Mouse (Mus musculus) heart, embryonic 14.5 days (tissue): ENCODE measurements around the gene Pde2a. TPM values are rescaled to one million over a fixed set of nuclear protein-coding genes. Genes with fewer than 3 reads are reported as not detected.
"Not testable (repeated sequence)": the region's sequence is repeated elsewhere in the genome, so short reads cannot be mapped to it uniquely, and the experiment has no call there.

Source experiments
- ATAC-seq: fragments of 200-750 bp; cut with Nextera tagmentation; 2 replicates; pipeline ENCODE4 v1.8.0; 2017; ENCODE audit warnings: low read depth, moderate TSS enrichment; ENCODE audit not compliant: insufficient number of reproducible peaks, insufficient read depth, low FRiP score
- H3K27ac ChIP-seq, 2 experiments: fragments of 200-500 bp in 1 of 2; fragments of 300-500 bp in 1 of 2; sonication (generic) in 1 of 2; replicated peaks in 1 of 2; 2 replicates each; pipeline ENCODE4 v1.5.1; 2012 to 2014; ENCODE audit warnings: low read depth in 2 of 2, low read length in 2 of 2, control low read depth in 1 of 2, mild to moderate bottlenecking in 1 of 2, mixed read lengths in 1 of 2; ENCODE audit not compliant: control insufficient read depth in 1 of 2, insufficient read depth in 1 of 2
- H3K27me3 ChIP-seq: fragments of 300-500 bp; sonication (generic); 2 replicates; pipeline ENCODE4 v1.6.1; 2014; ENCODE audit warnings: mild to moderate bottlenecking, low read length, control low read depth; ENCODE audit not compliant: control insufficient read depth, insufficient read depth
- H3K36me3 ChIP-seq: fragments of 300-500 bp; sonication (generic); 2 replicates; pipeline ENCODE4 v1.6.1; 2014; ENCODE audit warnings: mild to moderate bottlenecking, control low read depth, low read length, mixed read lengths; ENCODE audit not compliant: control insufficient read depth, insufficient read depth
- H3K4me1 ChIP-seq, 2 experiments: fragments of 200-500 bp in 1 of 2; fragments of 300-500 bp in 1 of 2; sonication (generic) in 1 of 2; 2 replicates each; pipeline ENCODE4 v1.6.1; 2012 to 2014; ENCODE audit warnings: low read length in 2 of 2, control low read depth in 1 of 2, mixed read lengths in 1 of 2; ENCODE audit not compliant: control insufficient read depth in 2 of 2, insufficient read depth in 2 of 2
- H3K4me2 ChIP-seq: fragments of 300-500 bp; sonication (generic); 2 replicates; pipeline ENCODE4 v1.6.1; 2014; ENCODE audit warnings: mild to moderate bottlenecking, low read length
- H3K4me3 ChIP-seq, 2 experiments: fragments of 200-500 bp in 1 of 2; fragments of 300-500 bp in 1 of 2; sonication (generic) in 1 of 2; 2 replicates each; pipeline ENCODE4 v1.5.1; 2012 to 2014; ENCODE audit warnings: low read length in 2 of 2, mild to moderate bottlenecking in 2 of 2, control low read depth in 1 of 2, low read depth in 1 of 2, moderate library complexity in 1 of 2; ENCODE audit not compliant: control insufficient read depth in 1 of 2, insufficient read depth in 1 of 2
- H3K9ac ChIP-seq: fragments of 300-500 bp; sonication (generic); 2 replicates; pipeline ENCODE4 v1.6.1; 2014; ENCODE audit warnings: mild to moderate bottlenecking, low read length
- H3K9me3 ChIP-seq: fragments of 300-500 bp; sonication (generic); 2 replicates; pipeline ENCODE4 v1.6.1; 2016; ENCODE audit warnings: low read length, control low read depth; ENCODE audit not compliant: control insufficient read depth
- whole genome bisulfite sequencing: fragments of 180-500 bp; shearing (Covaris S2); extraction: QIAGEN DNeasy Blood & Tissue Kit; methylation state at CpG from one replicate; pipeline ENCODE4 v1.1.7; 2014; 5-methylcytosine and 5-hydroxymethylcytosine counted together
- microRNA counts: library from miRNA; unstranded; fragments of <30 nt; microRNA quantifications from one replicate; lab custom pipeline; 2016
- microRNA-seq: library from miRNA; unstranded; fragments of <30 nt; microRNA quantifications from one replicate; pipeline ENCODE4, GENCODE M21; 2016
- polyA plus RNA-seq: library from polyadenylated mRNA; unstranded; fragments of >200 nt; fragmentation: Nextera tagmentation; extraction: Ambion mirVana; gene quantifications from 2 replicates; pipeline ENCODE4 v1.2.1, GENCODE M21; 2014

Gene Pde2a
- polyA plus RNA-seq, 1 experiment from 2014 or later = 13.8 TPM

DNA sequence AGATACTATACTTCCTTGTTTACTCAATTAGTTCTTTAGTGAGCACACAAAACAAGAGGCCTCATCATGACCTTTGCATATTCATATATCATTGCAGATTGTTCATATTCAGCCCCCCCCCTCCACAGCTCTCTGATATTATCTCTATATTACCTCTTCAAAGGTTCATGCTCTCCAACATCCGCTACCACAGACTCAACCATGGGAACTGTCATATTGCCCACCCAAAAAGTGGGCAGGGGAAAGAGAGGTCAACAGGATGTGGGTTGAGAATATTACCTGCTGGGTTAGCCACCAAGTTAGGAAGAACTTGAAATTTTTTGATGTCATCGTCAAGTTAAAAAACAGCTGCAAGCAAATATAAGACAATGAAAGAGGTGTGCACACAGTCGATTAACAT, 134.0 kb downstream of the Pde2a start:
- not testable (repeated sequence) for H3K27ac ChIP-seq, H3K36me3 ChIP-seq, H3K27me3 ChIP-seq, H3K4me3 ChIP-seq, H3K9ac ChIP-seq, H3K4me2 ChIP-seq, ATAC-seq, H3K4me1 ChIP-seq, H3K9me3 ChIP-seq
- 82% methylated on average over 3 of the region's 3 CpGs for WGBS

DNA sequence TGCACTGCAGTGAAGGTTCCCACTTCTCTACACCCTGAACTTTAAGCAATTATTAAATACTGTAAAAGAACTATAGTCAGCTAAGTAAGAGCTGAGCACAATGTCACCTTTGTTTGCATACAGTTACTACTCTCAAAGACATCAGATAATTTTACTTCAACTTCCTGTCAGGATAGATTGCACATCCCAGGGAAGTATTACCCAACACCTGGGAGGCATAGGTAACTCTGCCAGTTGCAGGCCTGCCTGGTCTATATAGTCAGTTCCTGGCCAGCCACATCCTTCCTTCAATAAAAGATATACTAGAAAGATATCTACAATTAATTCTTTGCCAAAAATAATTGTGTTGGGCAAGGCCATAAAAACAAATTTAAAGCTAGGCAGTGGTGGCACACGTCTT, 135.9 kb downstream of the Pde2a start:
- no peak overlapping the region for H3K4me3 ChIP-seq
- H3K27ac ChIP-seq = no peak overlapping the region
- no peaks in the 10 kb centered on the region for H3K4me1 ChIP-seq
- no peak for ATAC-seq
- WGBS = 65% methylated on average over 1 of the region's 1 CpGs
- no peaks in the 10 kb centered on the region for H3K9me3 ChIP-seq
- no peak overlapping the region for H3K4me2 ChIP-seq
- H3K9ac ChIP-seq = no peak overlapping the region
- no peaks in the 10 kb centered on the region for H3K27me3 ChIP-seq
- H3K36me3 ChIP-seq = no peaks in the 10 kb centered on the region

- H3K4me1 ChIP-seq, H3K4me2 ChIP-seq, H3K27me3 ChIP-seq, H3K4me3 ChIP-seq, H3K9me3 ChIP-seq, H3K27ac ChIP-seq, H3K9ac ChIP-seq, H3K36me3 ChIP-seq, ATAC-seq: not testable (repeated sequence)
- 58% methylated on average over 5 of the region's 5 CpGs for WGBS
Measured at GRCm38 (mm10) chr7:101559393-101559792, 137.9 kb downstream of the Pde2a start.

MicroRNAs within 50 kb of the gene (microRNA counts, 519-probe panel; counts per million panel counts)
- 322 counts per million, percentile 70 among the panel's probes with 10 or more counts for microRNA mmu-miR-139-3p (lab: Ali Mortazavi, UCI)
- microRNA mmu-miR-139-5p (lab: Ali Mortazavi, UCI) = 322 counts per million, percentile 70 among the panel's probes with 10 or more counts

Small RNA genes within 50 kb of the gene (microRNA-seq; reads per million reads assigned to microRNA genes)
- gene Mir139 = 2,656 reads per million, percentile 86 among the genes with 10 or more reads in this experiment

Other genes starting within 250 kb of the Pde2a start
- 21.3 and 25.5 TPM in 2 replicates for gene Atg16l2, start 119.4 kb upstream of the Pde2a start, polyA plus RNA-seq
- 41.9 and 61.7 TPM in 2 replicates for gene Stard10, start 104.6 kb upstream of the Pde2a start, polyA plus RNA-seq
- 26.7 and 29.2 TPM in 2 replicates for gene Arap1, start 73.6 kb upstream of the Pde2a start, polyA plus RNA-seq
- 0.26 TPM in 1 of 2 replicates, not detected in the other for gene Gm45837, start 10.8 kb upstream of the Pde2a start, polyA plus RNA-seq
- gene Art2b, start 163.9 kb downstream of the Pde2a start, polyA plus RNA-seq = not detected in 2 replicates
- 46.8 and 48.7 TPM in 2 replicates for gene Clpb, start 241.9 kb downstream of the Pde2a start, polyA plus RNA-seq